Mouse (Mus musculus) forebrain, embryonic 13.5 days (tissue): ENCODE data around the gene Spsb4. TPM values are rescaled to one million over a fixed set of nuclear protein-coding genes. Genes with fewer than 3 reads are reported as not detected.
"Not testable (repeated sequence)": the region's sequence is repeated elsewhere in the genome, so short reads cannot be mapped to it uniquely, and the experiment has no call there.

Experiments used
- ATAC-seq: fragments of 200-750 bp; cut with Nextera tagmentation; 2 replicates; pipeline ENCODE4 v1.8.0; 2017
- H3K27ac ChIP-seq: fragments of 300-500 bp; sonication (generic); 2 replicates; pipeline ENCODE4 v1.5.1; 2015; ENCODE audit warnings: inconsistent platforms, mild to moderate bottlenecking, moderate library complexity
- H3K27me3 ChIP-seq: fragments of 300-500 bp; sonication (generic); 2 replicates; pipeline ENCODE4 v1.6.1; 2015; ENCODE audit warnings: mild to moderate bottlenecking, inconsistent platforms
- H3K36me3 ChIP-seq: fragments of 300-500 bp; sonication (generic); 2 replicates; pipeline ENCODE4 v1.6.1; 2015; ENCODE audit warnings: mild to moderate bottlenecking, inconsistent platforms; ENCODE audit not compliant: poor library complexity, severe bottlenecking
- H3K4me1 ChIP-seq: fragments of 300-500 bp; sonication (generic); 2 replicates; pipeline ENCODE4 v1.6.1; 2015; ENCODE audit warnings: inconsistent platforms
- H3K4me2 ChIP-seq: fragments of 300-500 bp; sonication (generic); 2 replicates; pipeline ENCODE4 v1.6.1; 2015; ENCODE audit warnings: inconsistent platforms, mild to moderate bottlenecking, moderate library complexity
- H3K4me3 ChIP-seq: fragments of 300-500 bp; sonication (generic); 2 replicates; pipeline ENCODE4 v1.5.1; 2015; ENCODE audit warnings: mild to moderate bottlenecking, inconsistent platforms
- H3K9ac ChIP-seq: fragments of 300-500 bp; sonication (generic); 2 replicates; pipeline ENCODE4 v1.6.1; 2015; ENCODE audit warnings: mild to moderate bottlenecking, inconsistent platforms
- H3K9me3 ChIP-seq: fragments of 300-500 bp; sonication (generic); replicated peaks from 2 replicates; pipeline ENCODE4 v1.6.1; 2016; ENCODE audit warnings: inconsistent platforms
- WGBS: fragments of 180-500 bp; shearing (Covaris S2); methylation state at CpG from one replicate; pipeline ENCODE4 v1.1.7; 2015; 5-methylcytosine and 5-hydroxymethylcytosine counted together
- polyA plus RNA-seq: library from polyadenylated mRNA; unstranded; fragments of >200 nt; fragmentation: Nextera tagmentation; extraction: Ambion mirVana; gene quantifications from 2 replicates; pipeline ENCODE4 v1.2.1, GENCODE M21; 2015

The Spsb4 gene
- polyA plus RNA-seq, 1 experiment from 2014 or later, result 47.0 TPM

DNA sequence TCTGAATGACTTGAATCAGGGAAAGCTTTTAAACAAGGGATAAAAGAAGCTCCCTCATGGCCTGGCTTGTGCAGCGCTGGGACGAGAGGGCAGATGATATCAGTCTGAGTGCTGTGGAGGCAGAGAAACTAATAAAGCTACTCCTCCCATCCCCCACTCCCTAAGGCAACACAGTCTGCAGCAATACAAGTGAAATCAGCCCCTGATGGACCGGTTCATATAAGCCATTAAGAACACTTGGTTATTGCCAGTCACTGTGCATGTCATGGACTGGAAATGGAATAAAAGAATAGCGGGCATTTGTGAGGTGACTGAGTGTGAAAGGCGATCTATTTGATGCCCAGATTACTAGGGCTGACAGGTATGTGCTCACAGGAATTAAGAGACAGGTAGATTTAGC lies 79.8 kb downstream of the Spsb4 start:
- H3K4me3 ChIP-seq, result no peak overlapping the region
- WGBS, result 82% methylated on average over 5 of the region's 5 CpGs
- no peak overlapping the region for H3K4me2 ChIP-seq
- H3K4me1 ChIP-seq, result no peaks in the 10 kb centered on the region
- H3K36me3 ChIP-seq, result peaks cover 42% of the 10 kb centered on the region
- H3K9me3 ChIP-seq, result no peaks in the 10 kb centered on the region
- no peaks in the 10 kb centered on the region for H3K27me3 ChIP-seq
- H3K27ac ChIP-seq, result no peak overlapping the region
- H3K9ac ChIP-seq, result no peak overlapping the region
- no peak for ATAC-seq

DNA sequence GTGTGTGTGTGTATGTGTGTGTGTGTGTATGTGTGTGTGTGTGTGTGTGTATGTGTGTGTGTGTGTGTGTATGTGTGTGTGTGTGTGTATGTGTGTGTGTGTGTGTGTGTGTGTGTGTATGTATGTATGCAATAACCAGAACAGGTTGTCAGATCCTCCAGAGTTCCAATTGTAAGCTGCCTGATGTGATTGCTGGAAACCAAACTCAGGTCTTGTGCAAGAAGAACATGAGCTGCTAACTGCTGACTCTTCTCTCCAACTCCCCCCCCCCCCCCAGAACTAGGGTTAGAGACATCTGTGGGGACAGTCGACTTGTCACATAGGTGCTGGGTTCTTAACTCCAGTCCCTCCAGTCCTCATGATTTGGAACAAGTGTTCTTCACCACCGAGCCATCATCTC lies 82.2 kb downstream of the Spsb4 start:
- not testable (repeated sequence) for H3K27ac ChIP-seq, H3K4me2 ChIP-seq, H3K4me3 ChIP-seq, H3K9ac ChIP-seq, H3K27me3 ChIP-seq, H3K4me1 ChIP-seq, H3K9me3 ChIP-seq, ATAC-seq
- 89% methylated on average over 2 of the region's 2 CpGs for WGBS
- H3K36me3 ChIP-seq, result peaks cover 18% of the 10 kb centered on the region

DNA sequence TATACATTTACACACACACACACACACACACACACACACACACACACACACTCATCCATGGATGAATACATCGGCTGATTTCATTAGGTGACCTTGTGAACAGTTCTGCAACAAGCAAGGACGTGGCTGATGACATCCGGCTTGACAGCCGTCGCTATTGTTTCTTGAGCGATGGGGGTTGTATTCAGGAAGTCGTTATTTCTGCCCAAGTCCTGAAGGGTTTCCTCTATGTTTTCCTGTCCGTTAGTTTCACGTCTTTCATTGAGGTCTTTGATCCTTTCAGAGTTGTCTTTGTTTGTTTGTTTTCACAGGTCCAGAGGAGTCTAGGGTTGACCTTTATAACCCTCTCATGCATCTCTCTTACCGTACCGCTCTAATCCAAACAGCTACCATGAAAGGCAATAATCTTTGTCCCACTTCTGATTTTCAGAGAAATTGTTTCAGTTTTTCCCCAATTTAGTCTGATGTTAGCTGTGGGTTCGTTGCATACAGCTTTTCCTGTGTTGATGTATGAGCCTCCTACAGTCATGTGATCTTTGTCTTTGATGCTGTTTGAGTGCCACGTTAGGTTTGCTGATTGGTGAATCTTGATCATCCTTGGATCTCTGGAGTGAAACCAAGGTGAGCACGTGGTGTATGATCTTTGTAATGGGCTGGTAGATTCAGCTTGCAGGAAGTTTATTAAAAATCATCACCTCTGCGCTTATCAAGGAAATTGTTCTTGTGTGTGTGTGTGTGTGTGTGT lies 82.9 kb downstream of the Spsb4 start:
- Histone ChIP-seq H3K4me3 (no peak overlapping the region), H3K9ac (no peak overlapping the region), H3K27me3 (no peaks in the 10 kb centered on the region), H3K9me3 (0 out of 2 replicates have a peak, but pooled peaks cover 2% of the 10 kb centered on the region), H3K4me1 (no peaks in the 10 kb centered on the region), H3K4me2 (no peak overlapping the region), H3K36me3 (peaks cover 11% of the 10 kb centered on the region), H3K27ac (no peak overlapping the region)
- no peak for ATAC-seq
- 59% methylated on average over 15 of the region's 15 CpGs for WGBS

DNA sequence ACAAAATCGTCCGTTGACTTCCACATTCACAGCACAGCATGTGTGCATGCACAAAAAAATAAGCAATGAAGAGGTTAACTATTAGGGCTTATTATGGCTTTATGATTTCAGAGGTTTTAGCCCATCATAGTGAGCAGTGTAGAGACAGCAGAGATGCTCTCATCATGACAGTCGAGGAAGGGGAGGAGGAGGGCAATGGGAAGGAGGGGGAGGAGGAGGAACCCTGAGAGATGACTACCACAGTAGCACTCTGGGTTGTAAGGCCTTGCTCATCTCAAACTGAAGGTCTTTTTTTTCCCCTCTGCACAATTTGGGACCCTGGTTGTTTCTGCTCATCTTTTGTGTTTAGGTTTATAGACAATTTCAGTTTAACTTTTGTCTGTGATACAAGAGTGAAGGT lies 83.8 kb downstream of the Spsb4 start:
- no peak for ATAC-seq
- peaks cover 10% of the 10 kb centered on the region for H3K36me3 ChIP-seq
- H3K9ac ChIP-seq, result no peak overlapping the region
- H3K27me3 ChIP-seq, result no peaks in the 10 kb centered on the region
- no peak overlapping the region for H3K4me3 ChIP-seq
- 84% methylated on average over 3 of the region's 3 CpGs for WGBS
- no peak overlapping the region for H3K4me2 ChIP-seq
- no peak overlapping the region for H3K27ac ChIP-seq
- 0 out of 2 replicates have a peak, but pooled peaks cover 2% of the 10 kb centered on the region for H3K9me3 ChIP-seq
- H3K4me1 ChIP-seq, result no peaks in the 10 kb centered on the region

DNA sequence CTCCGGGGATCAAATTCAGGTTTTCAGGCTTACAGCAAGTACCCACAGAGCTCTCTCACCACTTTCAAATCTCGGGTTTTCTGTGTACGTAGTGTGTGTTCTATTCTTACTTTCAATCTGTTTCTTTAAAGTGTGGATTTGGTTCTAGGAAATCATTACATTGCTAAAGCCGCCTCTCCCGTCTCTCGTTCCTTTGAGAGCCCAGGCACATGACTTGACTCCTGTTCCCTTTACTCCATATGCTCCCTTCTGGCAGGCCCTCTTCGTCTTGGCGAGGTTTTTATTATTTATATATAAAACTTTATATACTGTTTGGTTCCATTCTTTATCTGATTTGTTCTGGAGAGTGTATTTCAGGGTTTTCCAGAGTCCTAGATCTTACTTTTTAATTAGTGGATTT lies 85.9 kb downstream of the Spsb4 start:
- peaks cover 5% of the 10 kb centered on the region for H3K36me3 ChIP-seq
- 0 out of 2 replicates have a peak, but pooled peaks cover 2% of the 10 kb centered on the region for H3K9me3 ChIP-seq
- no peak overlapping the region for H3K9ac ChIP-seq
- H3K27me3 ChIP-seq, result no peaks in the 10 kb centered on the region
- no peak for ATAC-seq
- WGBS, result 88% methylated on average over 8 of the region's 8 CpGs
- H3K4me1 ChIP-seq, result no peaks in the 10 kb centered on the region
- no peak overlapping the region for H3K27ac ChIP-seq
- no peak overlapping the region for H3K4me2 ChIP-seq
- no peak overlapping the region for H3K4me3 ChIP-seq

DNA sequence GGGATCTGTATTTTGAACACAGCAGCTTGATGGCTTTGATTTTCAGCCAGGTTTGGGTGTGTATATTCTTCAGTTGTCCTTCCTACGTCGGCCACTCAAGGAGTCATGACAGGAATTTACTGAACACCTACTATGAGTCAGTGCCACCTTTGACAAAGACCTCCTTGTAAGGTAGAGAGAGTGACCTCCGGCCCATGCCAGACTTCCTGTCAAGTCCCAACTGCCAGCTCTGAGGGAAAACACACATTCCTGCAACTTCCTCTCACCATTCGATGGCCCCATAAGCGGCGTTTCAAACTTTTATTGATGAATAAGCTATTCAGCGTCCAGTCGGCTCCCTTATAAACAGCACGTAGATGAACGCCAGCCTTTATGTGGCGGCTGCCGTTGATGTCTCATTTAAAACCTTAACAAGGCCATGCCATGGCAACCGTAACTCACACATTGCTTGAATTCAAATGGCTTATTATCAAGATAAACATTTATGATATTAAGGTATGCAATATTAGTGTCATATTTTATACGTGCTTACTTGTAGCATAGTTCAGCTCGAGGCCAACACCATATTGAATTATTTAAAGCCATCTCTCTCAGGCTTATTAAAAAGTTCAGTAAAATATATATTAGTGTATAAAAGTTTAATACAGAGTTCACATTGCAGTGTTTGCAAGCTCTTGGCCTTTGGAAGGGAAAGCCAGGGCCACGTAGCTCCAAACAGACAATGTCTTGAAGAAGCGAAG lies 94.9 kb downstream of the Spsb4 start:
- no peak overlapping the region for H3K4me3 ChIP-seq
- no peak overlapping the region for H3K9ac ChIP-seq
- WGBS, result 92% methylated on average over 17 of the region's 17 CpGs
- no peak overlapping the region for H3K27ac ChIP-seq
- H3K36me3 ChIP-seq, result no peaks in the 10 kb centered on the region
- no peak overlapping the region for H3K4me2 ChIP-seq
- no peaks in the 10 kb centered on the region for H3K27me3 ChIP-seq
- H3K9me3 ChIP-seq, result peaks cover 8% of the 10 kb centered on the region; the same call in 1 of the 2 replicates
- no peaks in the 10 kb centered on the region for H3K4me1 ChIP-seq
- no peak for ATAC-seq

DNA sequence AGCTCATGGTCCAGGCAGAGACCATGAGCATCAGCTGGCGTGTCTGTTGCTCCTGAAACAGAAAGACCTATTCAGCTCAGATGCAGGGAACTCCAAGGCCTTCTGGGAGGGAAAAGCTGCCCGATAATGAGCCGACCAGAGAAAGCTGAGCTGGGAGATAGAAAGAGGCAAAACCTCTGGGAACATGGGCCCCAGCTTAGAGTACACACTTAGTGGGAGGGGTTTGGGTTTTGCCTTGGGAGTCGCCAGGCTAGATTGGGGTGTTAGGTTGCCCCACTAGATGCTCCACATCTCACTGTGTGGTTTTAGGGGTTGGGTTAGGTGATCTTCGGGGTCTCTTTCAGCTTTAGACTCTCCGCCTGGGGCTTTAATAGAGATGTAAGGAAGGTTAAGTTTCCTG lies 95.5 kb downstream of the Spsb4 start:
- no peaks in the 10 kb centered on the region for H3K36me3 ChIP-seq
- no peak for ATAC-seq
- H3K4me2 ChIP-seq, result no peak overlapping the region
- 75% methylated on average over 6 of the region's 6 CpGs for WGBS
- H3K4me3 ChIP-seq, result no peak overlapping the region
- H3K27me3 ChIP-seq, result no peaks in the 10 kb centered on the region
- no peak overlapping the region for H3K9ac ChIP-seq
- no peaks in the 10 kb centered on the region for H3K4me1 ChIP-seq
- H3K9me3 ChIP-seq, result peaks cover 8% of the 10 kb centered on the region; the same call in 1 of the 2 replicates
- no peak overlapping the region for H3K27ac ChIP-seq

DNA sequence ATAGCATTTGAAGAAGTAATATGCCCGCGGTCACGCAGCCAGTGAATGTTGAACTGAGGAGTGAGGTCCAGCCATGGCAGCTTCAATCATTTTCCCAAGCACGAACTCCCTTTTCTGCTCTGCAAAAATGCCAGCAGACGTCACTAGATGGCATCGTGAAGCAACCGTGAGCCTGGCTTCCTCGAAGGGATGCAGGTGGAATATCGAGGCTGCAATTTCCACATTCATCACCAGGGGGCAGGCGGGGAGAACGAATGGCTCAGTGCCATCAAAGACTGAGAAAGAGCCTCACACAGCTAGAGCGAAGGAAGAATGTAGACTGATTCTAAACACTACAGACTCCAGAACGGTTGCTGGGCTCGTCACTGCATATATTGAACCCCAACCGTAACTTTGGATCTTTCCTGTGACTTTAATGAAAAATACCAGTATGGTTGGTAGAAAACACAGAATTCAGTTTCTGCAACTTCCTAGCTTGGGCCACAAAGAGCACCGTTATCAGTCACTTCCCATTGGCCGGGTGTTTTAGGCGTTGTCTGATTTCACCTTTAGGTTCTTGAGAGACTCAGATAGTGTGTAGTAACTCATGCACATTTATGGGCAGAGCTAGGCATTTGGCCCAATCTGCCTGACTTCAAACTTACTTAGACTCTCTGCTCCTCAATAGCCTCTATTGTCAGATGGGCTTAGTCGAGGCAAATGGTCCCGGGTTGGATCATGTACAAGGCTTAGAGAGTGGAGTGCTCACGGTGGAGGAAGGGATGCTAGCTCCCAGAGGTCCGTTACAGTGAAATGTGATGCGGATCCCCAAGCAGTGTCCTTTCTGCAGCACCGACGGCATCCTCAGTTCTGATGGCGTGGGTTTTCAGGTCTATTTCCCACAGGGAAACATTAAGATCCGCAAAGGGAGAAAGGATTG lies 101.8 kb downstream of the Spsb4 start:
- Histone ChIP-seq H3K27ac (no peak overlapping the region), H3K4me3 (no peak overlapping the region), H3K36me3 (no peaks in the 10 kb centered on the region), H3K9ac (no peak overlapping the region), H3K27me3 (no peaks in the 10 kb centered on the region), H3K4me2 (peak overlapping the region; percentile 18; the same call in 1 of the 2 replicates), H3K4me1 (peaks cover 4% of the 10 kb centered on the region; the same call in 1 of the 2 replicates), H3K9me3 (peaks cover 8% of the 10 kb centered on the region; the same call in 1 of the 2 replicates)
- WGBS, result 36% methylated on average over 27 of the region's 27 CpGs
- peak; percentile 89 for ATAC-seq

DNA sequence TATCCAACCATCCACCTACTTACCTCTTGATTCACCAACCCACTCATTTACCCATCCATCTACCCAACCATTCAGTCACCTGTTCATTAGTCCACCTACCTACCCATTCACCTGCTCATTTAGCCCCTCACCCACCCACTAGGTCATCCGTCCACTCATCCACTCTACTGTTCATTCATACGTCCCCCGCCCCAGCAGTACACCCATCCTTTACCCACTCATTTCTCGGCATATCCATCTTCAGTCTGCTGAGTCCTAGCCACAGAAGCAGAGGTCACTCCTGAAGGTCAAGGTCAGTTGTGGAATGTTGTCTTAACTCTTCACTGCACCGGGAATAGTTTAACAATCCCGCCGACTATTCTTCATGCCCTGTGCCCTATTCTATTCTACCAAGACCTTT lies 102.6 kb downstream of the Spsb4 start:
- peak; percentile 65 for ATAC-seq
- H3K4me2 ChIP-seq, result no peak overlapping the region
- 66% methylated on average over 7 of the region's 7 CpGs for WGBS

DNA sequence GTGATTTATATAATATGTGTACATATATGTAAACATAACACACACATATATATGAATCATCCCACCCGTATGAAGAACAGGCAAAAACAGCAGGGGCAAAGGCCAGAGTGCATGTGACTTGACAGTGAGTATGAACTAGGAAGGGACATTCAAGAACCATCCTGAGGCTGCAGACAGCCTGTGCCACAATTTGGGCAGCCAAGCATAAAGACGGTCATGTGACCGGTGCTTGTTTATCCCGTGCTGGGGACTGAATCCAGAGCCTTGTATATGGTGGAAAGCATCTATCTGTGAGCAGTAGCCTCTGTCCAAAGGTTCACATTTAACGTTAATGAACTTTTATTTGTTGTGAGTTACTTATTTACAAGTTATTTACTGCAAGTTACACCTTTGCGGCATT lies 103.8 kb downstream of the Spsb4 start:
- H3K4me2 ChIP-seq, result no peak overlapping the region
- peaks cover 4% of the 10 kb centered on the region; the same call in 1 of the 2 replicates for H3K4me1 ChIP-seq
- no peak overlapping the region for H3K9ac ChIP-seq
- WGBS, result 82% methylated on average over 6 of the region's 6 CpGs
- H3K27ac ChIP-seq, result no peak overlapping the region
- H3K9me3 ChIP-seq, result peaks cover 4% of the 10 kb centered on the region; the same call in 1 of the 2 replicates
- H3K36me3 ChIP-seq, result no peaks in the 10 kb centered on the region
- ATAC-seq, result no peak
- no peak overlapping the region for H3K4me3 ChIP-seq
- no peaks in the 10 kb centered on the region for H3K27me3 ChIP-seq

More for the DNA sequence above, 102.6 kb downstream of the Spsb4 start:
- peaks cover 8% of the 10 kb centered on the region; the same call in 1 of the 2 replicates for H3K9me3 ChIP-seq
- H3K27me3 ChIP-seq, result no peaks in the 10 kb centered on the region
- no peak overlapping the region for H3K27ac ChIP-seq
- no peak overlapping the region for H3K4me3 ChIP-seq
- H3K4me1 ChIP-seq, result peaks cover 4% of the 10 kb centered on the region; the same call in 1 of the 2 replicates
- H3K36me3 ChIP-seq, result no peaks in the 10 kb centered on the region
- H3K9ac ChIP-seq, result no peak overlapping the region

DNA sequence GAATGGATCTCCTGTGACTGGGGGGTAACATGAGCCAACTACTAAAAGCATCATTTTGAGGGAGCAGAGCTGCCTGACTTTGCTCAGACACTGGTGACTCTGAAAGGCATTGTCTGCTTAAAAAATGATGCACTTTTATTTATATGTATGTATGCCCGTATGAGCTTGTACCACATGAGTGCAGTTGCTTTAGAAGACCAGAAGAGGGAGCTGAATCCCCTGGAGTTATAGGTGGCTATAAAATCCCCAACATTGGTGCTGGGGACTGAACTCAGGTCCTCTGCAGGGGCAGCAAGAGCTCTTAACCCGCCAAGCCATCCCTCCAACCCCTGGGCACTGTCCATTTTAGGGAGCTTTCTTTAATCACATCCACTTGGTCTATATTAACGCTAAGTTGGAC lies 104.6 kb downstream of the Spsb4 start:
- Histone ChIP-seq H3K9me3 (no peaks in the 10 kb centered on the region), H3K4me3 (no peak overlapping the region), H3K36me3 (no peaks in the 10 kb centered on the region), H3K4me1 (peaks cover 4% of the 10 kb centered on the region; the same call in 1 of the 2 replicates), H3K4me2 (no peak overlapping the region), H3K27ac (no peak overlapping the region), H3K27me3 (no peaks in the 10 kb centered on the region), H3K9ac (no peak overlapping the region)
- 90% methylated on average over 3 of the region's 3 CpGs for WGBS
- no peak for ATAC-seq
